Mouse (Mus musculus) c-Kit-positive CD71-positive TER-119-positive erythroid progenitor cells, embryonic 14.5 days (primary cell): ENCODE measurements at regions not wholly inside any gene's neighbourhood (a gene's known extent, or its start where the extent isn't known, plus 50 kb on each side); places are given as distances from the start of the nearest gene placed in this dataset.

Experiments
- DNase-seq: peaks from one replicate; pipeline ENCODE4 v3.0.0-alpha.2; 2013; ENCODE audit warnings: low spot score

DNA sequence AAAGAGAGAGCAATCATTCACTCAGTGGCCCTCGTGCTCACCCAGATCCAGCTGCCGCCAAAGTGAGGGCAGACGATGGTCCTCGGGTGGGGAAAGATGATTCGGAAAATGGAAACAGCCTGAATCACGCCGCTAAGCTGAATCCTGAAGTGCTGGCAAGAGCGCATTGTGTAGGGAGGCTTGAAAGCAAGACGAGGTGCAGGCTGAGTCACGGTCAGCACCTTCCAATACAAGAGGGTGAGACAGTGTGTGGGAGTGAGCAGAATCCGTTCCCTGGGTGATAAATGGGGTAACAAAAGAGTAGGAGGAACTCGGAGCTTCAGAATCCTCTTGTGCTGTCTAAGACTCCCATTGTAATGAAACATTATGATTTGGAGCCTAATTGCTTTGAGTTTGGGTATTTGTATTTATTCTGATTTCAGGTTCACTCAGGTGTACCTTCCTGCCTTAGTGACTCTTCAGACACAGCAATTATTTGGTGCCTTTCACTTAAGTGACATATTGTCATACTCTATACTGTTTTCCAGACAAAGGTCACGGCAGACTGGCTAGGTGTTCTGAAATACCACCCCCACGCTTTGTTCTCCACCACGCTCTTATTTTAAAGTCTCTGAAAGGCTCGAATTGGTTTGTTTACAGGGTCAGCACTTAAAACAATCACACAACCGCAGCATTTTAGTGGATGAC, 70.0 kb downstream of the Mbip start:
- DNase-seq: no peak

GRCm38 (mm10) chr12:56265049-56265448, 80.6 kb downstream of the Mbip start:
- DNase-seq: no peak

DNA sequence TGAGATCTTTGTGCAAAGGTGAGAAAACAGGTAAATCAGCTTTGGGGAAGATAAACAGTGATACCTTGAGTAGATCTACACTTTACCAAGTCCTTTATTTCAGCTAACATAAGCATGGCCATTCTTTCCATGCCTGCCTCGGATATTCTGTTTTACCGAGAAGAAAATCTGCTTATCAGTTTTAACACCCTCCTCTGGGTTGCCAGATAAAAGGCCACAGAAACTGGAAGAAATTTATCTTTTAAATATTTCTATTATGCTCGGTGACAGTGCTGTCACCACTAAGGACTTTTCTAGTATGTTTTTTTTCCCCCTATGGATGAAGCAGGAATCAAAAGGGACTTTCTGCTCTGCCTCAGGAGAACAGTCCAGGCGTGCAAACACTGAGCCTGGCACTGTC, 84.2 kb downstream of the Mbip start:
- DNase-seq: peak; percentile 1

- no peak for DNase-seq
Observed at GRCm38 (mm10) chr12:56258401-56259050, 87.2 kb downstream of the Mbip start.

DNA sequence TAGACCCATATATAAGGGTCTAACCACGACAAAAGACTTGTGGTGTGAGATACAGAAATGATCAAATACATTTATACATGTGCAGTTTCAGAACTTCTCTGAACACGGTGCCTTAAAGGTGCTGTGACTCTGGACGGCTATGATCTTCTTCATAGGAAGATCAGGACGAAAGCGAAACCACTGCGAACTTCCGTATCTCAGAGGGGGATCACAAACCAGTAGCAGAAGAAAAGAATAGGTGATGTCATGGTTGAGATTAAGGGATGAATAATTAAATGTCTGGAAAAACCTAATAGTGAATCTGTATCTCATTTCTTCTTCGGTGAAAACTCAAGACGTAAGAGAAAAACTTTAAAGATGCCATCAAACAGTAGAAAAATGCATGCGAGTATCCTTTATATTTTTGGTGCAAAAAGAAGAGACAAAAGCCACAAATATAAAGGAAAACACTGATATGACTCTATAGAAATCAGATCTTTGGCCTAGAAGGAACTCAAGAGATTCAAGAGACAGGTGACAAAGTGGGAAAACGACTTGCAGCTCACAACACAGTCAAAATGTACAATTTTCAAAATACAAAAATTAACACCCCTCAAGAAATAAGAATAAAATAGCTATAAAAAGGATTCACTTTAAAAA, 89.3 kb downstream of the Mbip start:
- DNase-seq: no peak

GRCm38 (mm10) chr12:56252612-56253444, 92.9 kb downstream of the Mbip start:
- DNase-seq: no peak

DNA sequence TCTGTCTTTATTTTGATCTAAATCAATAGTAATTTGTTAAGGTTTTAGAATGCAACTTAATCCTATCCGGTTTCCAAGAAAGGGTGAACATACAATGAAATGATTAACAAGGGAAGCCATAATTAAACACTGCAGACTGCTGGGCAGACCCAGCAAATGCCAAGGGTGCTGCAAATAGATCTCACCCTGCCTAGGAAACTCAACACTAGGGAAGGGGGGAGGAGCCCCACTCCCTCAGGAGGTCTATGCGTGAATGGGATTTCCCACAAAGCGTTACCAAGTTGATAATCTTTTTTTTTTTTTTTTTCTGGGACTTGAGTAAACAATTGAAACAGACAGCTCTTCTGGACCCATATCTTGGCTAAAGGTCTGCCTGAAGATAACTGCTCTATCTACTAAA, 95.4 kb downstream of the Mbip start:
- no peak for DNase-seq

GRCm38 (mm10) chr12:56246406-56246805, 99.3 kb downstream of the Mbip start:
- no peak for DNase-seq

GRCm38 (mm10) chr12:56242803-56243202, 102.9 kb downstream of the Mbip start:
- no peak for DNase-seq

DNA sequence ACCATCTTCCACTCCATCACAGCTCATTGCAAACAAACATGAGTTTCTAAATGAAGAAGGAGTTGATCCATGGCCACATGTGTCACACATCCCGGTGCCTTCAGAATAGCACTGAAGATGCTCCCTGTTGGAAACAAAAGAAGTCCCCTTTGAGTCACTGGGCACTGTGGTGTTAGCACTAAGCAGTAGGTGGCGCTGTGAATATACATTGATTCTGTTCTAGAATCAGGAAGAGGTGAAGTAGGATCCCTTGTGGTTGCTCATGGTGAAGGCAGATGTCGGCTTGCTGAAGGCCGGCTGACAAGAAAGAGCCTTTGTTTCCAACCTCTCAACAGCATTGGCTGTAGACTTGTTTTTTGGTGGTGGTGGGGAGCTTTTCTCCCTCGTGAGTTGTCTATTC, 104.0 kb downstream of the Mbip start:
- DNase-seq: peak; percentile 8

- no peak for DNase-seq
Observed at GRCm38 (mm10) chr12:56240206-56240605, 105.5 kb downstream of the Mbip start.

DNA sequence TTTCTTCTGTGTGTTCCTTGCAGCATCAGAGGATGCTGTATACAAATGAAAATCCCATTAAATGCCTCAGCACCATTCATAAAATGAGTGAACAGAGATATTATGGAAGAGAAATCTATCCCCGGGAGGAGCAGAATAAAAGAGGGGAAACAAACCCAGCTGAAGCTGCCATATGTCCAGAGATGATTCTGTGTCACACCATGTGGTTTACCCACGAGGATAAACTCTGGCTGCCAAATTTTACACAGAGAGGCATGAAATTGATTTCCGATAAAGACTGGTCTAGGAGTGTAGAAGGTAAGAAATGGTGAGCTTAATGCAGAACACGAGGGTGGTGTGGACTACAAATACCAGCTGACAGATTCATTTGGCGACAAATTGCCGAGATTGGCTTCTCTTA, 111.1 kb downstream of the Mbip start:
- no peak for DNase-seq

DNA sequence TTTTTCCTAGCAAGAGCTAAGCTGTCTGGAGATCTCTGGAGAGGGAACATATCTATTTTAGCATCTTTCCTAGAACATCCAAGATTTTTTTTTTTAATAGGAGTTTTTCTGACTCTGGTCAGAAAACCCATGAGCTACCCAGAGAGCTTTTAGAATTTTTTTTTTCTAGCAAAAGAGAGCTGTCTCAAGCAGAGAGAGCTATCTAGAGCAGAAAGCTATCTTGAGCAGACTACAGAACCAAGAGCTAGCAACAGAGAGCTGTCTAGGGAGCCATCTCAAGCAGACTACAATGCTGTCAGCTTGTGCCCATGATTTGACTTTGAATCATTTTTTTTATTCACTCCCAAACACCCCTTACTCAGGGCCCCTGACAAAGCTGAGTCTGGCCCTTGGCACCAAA, 112.5 kb downstream of the Mbip start:
- no peak for DNase-seq

DNA sequence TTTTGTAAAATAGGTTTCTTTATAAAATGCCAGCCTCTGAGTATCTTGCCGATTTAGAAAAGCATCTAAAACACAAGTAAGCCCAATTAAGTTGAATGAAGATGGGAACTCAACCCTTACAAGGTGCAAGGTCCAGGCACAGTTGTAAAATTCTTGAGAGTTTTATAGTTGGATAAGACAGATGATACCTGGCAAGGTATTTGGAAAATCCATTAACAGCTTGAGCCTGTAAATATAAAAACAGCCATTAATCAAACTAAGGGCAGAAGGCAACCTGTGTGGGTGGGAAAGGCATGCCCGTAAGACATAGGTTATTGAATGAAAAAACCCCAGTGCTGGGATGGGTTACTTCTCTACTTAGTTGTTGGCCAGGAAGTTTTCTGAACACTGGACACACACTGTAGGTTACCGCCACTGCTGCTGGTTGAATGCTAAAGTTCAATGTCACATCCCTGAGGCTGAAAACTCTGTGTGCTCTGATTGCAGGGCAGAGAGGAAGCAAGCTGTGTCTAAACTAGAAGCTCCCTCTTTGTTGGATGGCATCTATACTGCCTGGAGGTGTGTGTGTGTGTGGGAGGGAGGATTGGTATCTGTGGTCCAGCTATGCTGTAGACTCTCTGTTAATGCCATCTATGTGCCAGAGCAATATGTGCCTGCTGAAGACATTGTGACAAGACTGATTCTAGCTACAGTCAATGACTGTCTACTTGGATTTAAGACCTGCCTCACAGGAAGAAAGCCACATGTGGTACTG, 121.4 kb downstream of the Mbip start:
- DNase-seq: no peak

DNA sequence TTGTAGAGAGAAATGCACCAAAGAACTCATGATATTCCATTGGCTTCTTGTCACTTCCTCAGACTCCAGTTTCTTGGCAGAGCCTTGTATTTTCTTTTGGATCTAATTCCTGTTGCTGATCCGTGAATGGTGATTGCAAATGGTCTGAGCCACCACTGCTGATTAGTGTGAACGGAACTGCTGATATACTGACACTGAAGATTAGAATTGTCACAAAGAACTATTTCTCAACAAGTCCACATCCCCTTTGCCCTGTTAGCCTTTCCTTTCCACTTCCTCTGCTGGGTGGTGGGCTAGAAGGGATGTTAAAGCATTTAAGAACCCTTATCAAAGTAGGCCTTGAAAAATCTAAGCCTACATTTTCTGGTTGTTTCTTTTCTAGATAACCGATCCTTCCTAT, 152.2 kb downstream of the Mbip start:
- no peak for DNase-seq

- no peak for DNase-seq
Observed at GRCm38 (mm10) chr12:56189562-56189961, 156.1 kb downstream of the Mbip start.

- no peak for DNase-seq
Observed at GRCm38 (mm10) chr12:56160736-56161135, 185.0 kb downstream of the Mbip start.

GRCm38 (mm10) chr12:56144359-56144758, 201.3 kb downstream of the Mbip start:
- DNase-seq: no peak

- DNase-seq: no peak
Observed at GRCm38 (mm10) chr12:56143789-56144188, 201.9 kb downstream of the Mbip start.

- DNase-seq: no peak
Observed at GRCm38 (mm10) chr12:56114446-56114845, 231.2 kb downstream of the Mbip start.

DNA sequence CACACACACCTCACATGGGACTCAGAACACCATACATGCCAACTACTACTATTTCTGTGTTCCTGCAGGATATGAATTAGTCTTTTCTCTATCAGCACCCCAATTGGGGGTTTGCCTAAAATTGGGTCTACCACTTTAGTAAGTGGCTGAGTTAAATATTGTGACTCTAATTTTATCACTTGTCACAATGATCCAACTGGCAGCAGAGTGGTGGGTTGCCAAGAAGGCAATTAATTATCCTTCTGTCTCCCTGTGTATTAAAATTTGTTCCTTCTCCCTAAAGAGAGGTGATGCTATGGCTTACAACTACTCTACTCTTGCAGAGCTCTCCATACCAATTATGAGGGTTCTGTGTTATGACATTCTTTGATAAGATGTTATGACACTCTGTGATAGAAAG, 245.3 kb downstream of the Brms1l start:
- DNase-seq: no peak

DNA sequence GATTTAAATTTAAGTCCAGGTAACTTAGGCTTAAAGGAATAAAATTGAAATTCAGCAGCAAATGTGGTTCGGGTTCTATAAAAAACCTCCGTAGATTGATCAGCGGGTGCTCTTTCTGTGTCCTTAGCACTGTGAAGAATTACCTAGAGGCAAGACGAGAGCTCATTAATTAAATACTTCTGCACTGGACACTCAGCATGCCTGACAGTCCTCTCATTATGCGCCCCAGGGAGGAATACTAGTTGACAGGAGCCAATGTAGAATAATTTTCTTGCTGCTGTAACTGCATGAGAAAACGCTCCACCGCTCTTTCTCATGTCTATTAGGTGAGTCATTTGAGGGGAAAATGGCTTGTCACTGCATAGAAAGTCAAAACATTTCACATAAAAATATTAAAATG, 228.1 kb downstream of the Brms1l start:
- no peak for DNase-seq
